Mouse (Mus musculus) intestine, embryonic 14.5 days (tissue): Measurements from ENCODE around the gene Ctnnd1. TPM values are rescaled to one million over a fixed set of nuclear protein-coding genes. Genes with fewer than 3 reads are reported as not detected.
"Not testable (repeated sequence)": the region's sequence is repeated elsewhere in the genome, so short reads cannot be mapped to it uniquely, and the experiment has no call there.

Source experiments
- ATAC-seq: fragments of 200-750 bp; cut with Nextera tagmentation; replicated peaks from 2 replicates; pipeline ENCODE4 v1.8.0; 2017; ENCODE audit warnings: low read depth, moderate number of reproducible peaks, moderate TSS enrichment, moderate library complexity; ENCODE audit not compliant: low FRiP score, low TSS enrichment
- DNase-seq: peaks from one replicate; pipeline ENCODE4 v3.0.0-alpha.2; 2018; ENCODE audit warnings: low spot score
- H3K27ac ChIP-seq: fragments of 300-500 bp; sonication (generic); 2 replicates; pipeline ENCODE4 v1.5.1; 2014; ENCODE audit warnings: low read depth, mild to moderate bottlenecking, control low read depth
- H3K27me3 ChIP-seq: fragments of 300-500 bp; sonication (generic); replicated peaks from 2 replicates; pipeline ENCODE4 v1.6.1; 2014; ENCODE audit warnings: low read length, control low read depth; ENCODE audit not compliant: control insufficient read depth, insufficient read depth
- H3K36me3 ChIP-seq: fragments of 300-500 bp; sonication (generic); 2 replicates; pipeline ENCODE4 v1.6.1; 2014; ENCODE audit warnings: low read length, control low read depth; ENCODE audit not compliant: control insufficient read depth, insufficient read depth
- H3K4me1 ChIP-seq: fragments of 300-500 bp; sonication (generic); replicated peaks from 2 replicates; pipeline ENCODE4 v1.6.1; 2014; ENCODE audit warnings: low read length, control low read depth, mixed read lengths; ENCODE audit not compliant: control insufficient read depth, insufficient read depth
- H3K4me2 ChIP-seq: fragments of 300-500 bp; sonication (generic); 2 replicates; pipeline ENCODE4 v1.6.1; 2014; ENCODE audit warnings: low read length
- H3K4me3 ChIP-seq: fragments of 300-500 bp; sonication (generic); 2 replicates; pipeline ENCODE4 v1.5.1; 2014; ENCODE audit warnings: low read depth, low read length, control low read depth, mixed read lengths
- H3K9ac ChIP-seq: fragments of 300-500 bp; sonication (generic); 2 replicates; pipeline ENCODE4 v1.6.1; 2014; ENCODE audit warnings: mild to moderate bottlenecking, low read length
- H3K9me3 ChIP-seq: fragments of 300-500 bp; sonication (generic); 2 replicates; pipeline ENCODE4 v1.6.1; 2016; ENCODE audit warnings: low read length, control low read depth; ENCODE audit not compliant: control insufficient read depth
- WGBS: fragments of 180-500 bp; shearing (Covaris S2); extraction: QIAGEN DNeasy Blood & Tissue Kit; methylation state at CpG from one replicate; pipeline ENCODE4 v1.1.7; 2014; 5-methylcytosine and 5-hydroxymethylcytosine counted together
- polyA plus RNA-seq: library from polyadenylated mRNA; unstranded; fragments of >200 nt; fragmentation: Nextera tagmentation; extraction: Ambion mirVana; gene quantifications from 2 replicates; pipeline ENCODE4 v1.2.1, GENCODE M21; 2014

Gene Ctnnd1
- polyA plus RNA-seq, 1 experiment from 2014 or later, result 59.5 TPM

- ATAC-seq (peak; percentile 61), DNase-seq (no peak)
- Histone ChIP-seq H3K9me3 (no peaks in the 10 kb centered on the region), H3K4me2 (peak overlapping the region; percentile 83), H3K4me3 (peak overlapping the region; percentile 96), H3K4me1 (peaks cover 19% of the 10 kb centered on the region), H3K9ac (peak overlapping the region; percentile 58), H3K36me3 (peaks cover 46% of the 10 kb centered on the region), H3K27ac (peak overlapping the region; percentile 51), H3K27me3 (no peaks in the 10 kb centered on the region)
- 8% methylated on average over 22 of the region's 22 CpGs for WGBS
Measured at GRCm38 (mm10) chr2:84677270-84677967, 26.9 kb upstream of the Ctnnd1 start.

DNA sequence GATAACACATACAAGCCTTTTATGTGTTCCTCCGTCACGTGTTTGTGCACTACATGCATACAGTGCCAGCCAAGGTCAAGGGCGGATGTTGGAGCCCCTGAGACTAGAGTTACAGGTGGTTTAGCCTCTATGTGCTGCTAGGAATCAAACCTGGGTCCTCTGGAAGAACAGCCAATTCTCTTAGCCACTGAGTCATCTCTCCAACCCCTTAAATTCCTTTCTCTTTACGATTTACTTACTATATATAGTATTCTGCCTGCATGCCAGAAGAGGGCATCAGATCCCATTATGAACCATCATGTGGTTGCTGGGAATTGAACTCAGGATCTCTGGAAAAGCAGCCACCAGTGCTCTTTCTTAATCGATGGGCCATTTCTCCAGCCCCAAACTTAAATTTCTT, 21.0 kb upstream of the Ctnnd1 start:
- peak; percentile 38 for DNase-seq
- not testable (repeated sequence) for H3K27me3 ChIP-seq, H3K9me3 ChIP-seq, H3K9ac ChIP-seq, H3K27ac ChIP-seq, H3K4me1 ChIP-seq, H3K4me2 ChIP-seq, ATAC-seq, H3K4me3 ChIP-seq
- peaks cover 59% of the 10 kb centered on the region for H3K36me3 ChIP-seq
- WGBS, result 66% methylated on average over 4 of the region's 5 CpGs

- Histone ChIP-seq H3K27me3 (no peaks in the 10 kb centered on the region), H3K9me3 (no peaks in the 10 kb centered on the region), H3K4me2 (peak within 1 kb of the TSS; percentile 65), H3K36me3 (peaks cover 51% of the 10 kb centered on the region), H3K4me3 (peak within 1 kb of the TSS; percentile 99), H3K9ac (peak within 1 kb of the TSS; percentile 94), H3K27ac (peak within 1 kb of the TSS; percentile 92), H3K4me1 (peaks cover 8% of the 10 kb centered on the region)
- DNase-seq, result peak; percentile 91
- under 1% methylated on average over 20 of the region's 20 CpGs for WGBS
- peak; percentile 96 for ATAC-seq
Measured at GRCm38 (mm10) chr2:84670569-84670933, 20.0 kb upstream of the Ctnnd1 start, which contains the start of gene Selenoh. Gene Selenoh, minus strand, starts transcription at chr2:84670770.

- Histone ChIP-seq H3K36me3 (peaks cover 46% of the 10 kb centered on the region), H3K4me1 (peaks cover 8% of the 10 kb centered on the region)
Measured at GRCm38 (mm10) chr2:84669828-84670568, 19.4 kb upstream of the Ctnnd1 start.

DNA sequence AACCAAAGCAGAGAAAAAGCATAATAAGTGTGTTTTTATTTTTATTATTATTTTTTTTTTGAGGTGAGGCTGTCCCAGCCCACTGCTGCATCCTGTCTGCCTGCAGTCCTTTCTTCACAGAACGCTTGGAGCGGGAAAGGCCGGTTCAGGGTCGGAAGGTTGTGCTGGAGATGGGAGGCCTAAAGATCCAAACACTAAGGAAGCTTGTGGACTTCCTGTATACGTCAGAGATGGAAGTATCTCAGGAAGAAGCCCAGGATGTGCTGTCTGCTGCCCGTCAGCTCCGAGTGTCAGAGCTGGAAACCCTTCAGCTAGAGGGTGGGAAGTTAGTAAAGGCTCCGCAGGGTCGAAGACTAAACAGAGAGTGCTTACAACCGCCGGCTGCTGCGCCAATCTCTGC, 15.5 kb upstream of the Ctnnd1 start:
- H3K27ac ChIP-seq, result no peak overlapping the region
- peaks cover 20% of the 10 kb centered on the region for H3K36me3 ChIP-seq
- H3K4me2 ChIP-seq, result no peak overlapping the region
- H3K9me3 ChIP-seq, result no peaks in the 10 kb centered on the region
- no peak overlapping the region for H3K4me3 ChIP-seq
- H3K9ac ChIP-seq, result no peak overlapping the region
- H3K27me3 ChIP-seq, result no peaks in the 10 kb centered on the region
- H3K4me1 ChIP-seq, result peaks cover 8% of the 10 kb centered on the region
- DNase-seq (peak; percentile 47), ATAC-seq (no peak)
- WGBS, result 52% methylated on average over 12 of the region's 12 CpGs

More at GRCm38 (mm10) chr2:84669828-84670568, 19.4 kb upstream of the Ctnnd1 start:
- ATAC-seq (peak; percentile 77), DNase-seq (no peak)
- Histone ChIP-seq H3K9me3 (no peaks in the 10 kb centered on the region), H3K4me3 (peak overlapping the region; percentile 99), H3K9ac (peak overlapping the region; percentile 94), H3K4me2 (peak overlapping the region; percentile 65), H3K27ac (peak overlapping the region; percentile 92), H3K27me3 (no peaks in the 10 kb centered on the region)
- 3% methylated on average over 39 of the region's 39 CpGs for WGBS

GRCm38 (mm10) chr2:84662866-84663265, 12.3 kb upstream of the Ctnnd1 start:
- Histone ChIP-seq H3K9ac (no peak overlapping the region), H3K36me3 (0 out of 2 replicates have a peak, but pooled peaks cover 3% of the 10 kb centered on the region), H3K9me3 (no peaks in the 10 kb centered on the region), H3K27ac (no peak overlapping the region), H3K4me3 (no peak overlapping the region), H3K27me3 (no peaks in the 10 kb centered on the region), H3K4me1 (no peaks in the 10 kb centered on the region), H3K4me2 (no peak overlapping the region)
- DNase-seq (peak; percentile 54), ATAC-seq (no peak)
- WGBS, result 26% methylated on average over 2 of the region's 2 CpGs

GRCm38 (mm10) chr2:84660253-84660652, 9.7 kb upstream of the Ctnnd1 start:
- no peak for ATAC-seq
- H3K36me3 ChIP-seq, result no peaks in the 10 kb centered on the region

DNA sequence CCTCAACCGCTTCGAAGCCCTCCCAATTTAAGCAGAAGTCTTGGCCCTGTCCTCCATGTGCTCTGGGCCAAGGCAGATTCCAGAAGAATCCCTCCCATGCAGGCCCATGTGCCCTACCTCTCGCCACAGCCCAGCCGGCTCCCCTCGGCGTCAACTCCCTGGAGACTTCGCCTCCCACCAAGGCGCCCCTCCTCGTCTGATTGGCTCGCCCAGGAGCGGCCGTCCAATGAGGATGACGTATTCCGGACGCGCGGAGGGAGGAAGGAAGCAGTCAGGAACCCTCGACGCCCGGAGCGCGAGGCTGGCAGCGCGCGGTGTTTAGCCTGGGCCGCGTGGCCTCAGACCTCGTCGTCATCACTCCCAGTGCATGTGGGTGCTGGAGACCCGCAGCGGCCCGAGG, 8.2 kb upstream of the Ctnnd1 start, which contains the start of gene Btbd18:
Gene Btbd18, plus strand, starts transcription at position 274 of the 400 bp plus-strand sequence.
- no peak within 1 kb of the TSS for H3K4me3 ChIP-seq
- H3K4me1 ChIP-seq, result no peaks in the 10 kb centered on the region
- no peak within 1 kb of the TSS for H3K27ac ChIP-seq
- 92% methylated on average over 32 of the region's 32 CpGs for WGBS
- H3K9me3 ChIP-seq, result no peaks in the 10 kb centered on the region
- no peak within 1 kb of the TSS for H3K4me2 ChIP-seq
- no peaks in the 10 kb centered on the region for H3K36me3 ChIP-seq
- ATAC-seq (no peak), DNase-seq (peak; percentile 38)
- no peaks in the 10 kb centered on the region for H3K27me3 ChIP-seq
- H3K9ac ChIP-seq, result no peak within 1 kb of the TSS

More at GRCm38 (mm10) chr2:84660253-84660652, 9.7 kb upstream of the Ctnnd1 start:
- Histone ChIP-seq H3K4me3 (no peak overlapping the region), H3K27ac (no peak overlapping the region), H3K9me3 (no peaks in the 10 kb centered on the region), H3K4me2 (no peak overlapping the region), H3K9ac (no peak overlapping the region), H3K27me3 (no peaks in the 10 kb centered on the region), H3K4me1 (no peaks in the 10 kb centered on the region)
- peak; percentile 48 for DNase-seq
- WGBS, result 60% methylated on average over 3 of the region's 3 CpGs
